Mouse (Mus musculus) cerebellum, postnatal 10 days (tissue): Measurements from ENCODE around the gene Padi4.

Experiments used
- DNase-seq, 2 experiments: peaks; one replicate each; pipeline ENCODE4 v3.0.0; 2021; ENCODE audit warnings: mixed read lengths in 2 of 2

Padi4 gene

GRCm38 (mm10) chr4:140731654-140732053 is 42.4 kb downstream of the Padi4 start:
- DNase-seq, result no peak

- no peak for DNase-seq
These were observed 47.1 kb downstream of the Padi4 start for GRCm38 (mm10) chr4:140726907-140727306.

- no peak for DNase-seq
These were observed 49.3 kb downstream of the Padi4 start for GRCm38 (mm10) chr4:140724739-140725138.

GRCm38 (mm10) chr4:140723801-140724200 is 50.2 kb downstream of the Padi4 start:
- DNase-seq, result peak; percentile 70 to 76

DNA sequence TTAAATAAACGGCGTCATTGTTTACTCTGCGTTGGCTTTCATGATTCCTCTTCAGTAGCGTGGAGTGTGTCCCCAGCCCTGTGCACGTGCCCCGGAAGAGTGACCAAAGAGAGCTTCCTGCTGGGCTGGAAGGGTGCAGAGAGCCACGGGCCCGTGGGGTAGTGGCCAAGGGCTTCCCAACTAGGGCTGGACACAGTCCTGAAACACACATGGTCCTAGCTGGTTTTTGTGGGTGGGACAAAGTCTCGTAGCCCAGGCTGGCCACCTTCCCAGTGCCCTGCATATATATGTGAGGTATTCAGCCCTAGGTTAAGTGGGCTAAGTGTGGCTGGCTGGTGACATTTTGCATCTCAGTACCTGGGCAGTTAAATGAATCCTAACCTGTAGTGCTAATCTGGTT is 50.8 kb downstream of the Padi4 start:
- DNase-seq, result peak in 1 of 2 experiments; percentile 19

GRCm38 (mm10) chr4:140722710-140723109 is 51.3 kb downstream of the Padi4 start:
- peak; percentile 54 to 70 for DNase-seq

DNA sequence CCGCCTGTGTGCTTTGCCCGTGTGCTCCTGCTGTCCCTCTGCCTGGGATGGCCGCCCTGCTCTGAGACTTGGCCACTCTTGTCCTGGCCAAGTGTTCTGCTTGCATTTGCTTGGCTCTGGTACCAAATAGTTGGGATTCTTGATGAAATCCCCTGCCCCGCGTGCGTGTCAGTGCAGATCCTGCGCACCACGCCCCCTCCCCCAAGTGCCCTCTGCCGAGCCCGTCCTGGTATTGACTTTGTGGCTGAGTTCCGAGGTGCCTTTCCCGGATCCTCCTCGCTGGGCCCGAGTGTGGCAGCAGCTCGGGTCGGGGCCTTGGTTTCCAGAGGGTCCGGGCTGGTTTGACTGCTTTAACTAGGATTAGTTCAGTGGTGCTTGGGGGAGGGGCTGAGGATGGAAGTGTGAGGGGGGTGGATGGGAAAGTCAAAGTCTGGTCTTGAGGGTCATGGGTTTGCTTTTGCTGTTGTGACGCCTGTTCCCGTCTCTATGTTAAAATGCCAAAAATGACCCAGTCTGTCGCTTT is 52.0 kb downstream of the Padi4 start:
- DNase-seq, result peak in 1 of 2 experiments; percentile 20

DNA sequence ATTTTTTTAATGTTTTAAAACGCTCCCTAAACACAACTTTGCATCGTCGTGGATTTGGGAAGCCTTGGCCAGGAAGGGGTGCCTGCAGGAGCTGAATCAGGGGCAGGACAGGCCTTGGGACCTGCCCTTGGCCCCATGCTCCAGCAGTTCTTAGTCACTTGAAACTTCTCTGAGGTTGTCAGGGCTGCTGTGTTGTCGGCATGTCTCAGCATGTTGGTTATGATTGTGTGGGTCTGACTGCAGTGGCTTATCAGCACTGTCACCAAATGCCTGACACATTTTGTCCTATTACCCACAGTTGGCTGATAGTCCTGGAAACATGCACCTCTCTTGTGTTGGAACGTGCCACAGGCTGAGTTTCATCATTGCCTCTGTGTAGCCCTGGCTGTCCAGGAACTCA is 53.9 kb downstream of the Padi4 start:
- DNase-seq, result no peak

- no peak for DNase-seq
These were observed 55.6 kb downstream of the Padi4 start for GRCm38 (mm10) chr4:140718436-140718835.

- no peak for DNase-seq
These were observed 57.0 kb downstream of the Padi4 start for GRCm38 (mm10) chr4:140716994-140717393.

GRCm38 (mm10) chr4:140714586-140714985 is 59.5 kb downstream of the Padi4 start:
- DNase-seq, result no peak

DNA sequence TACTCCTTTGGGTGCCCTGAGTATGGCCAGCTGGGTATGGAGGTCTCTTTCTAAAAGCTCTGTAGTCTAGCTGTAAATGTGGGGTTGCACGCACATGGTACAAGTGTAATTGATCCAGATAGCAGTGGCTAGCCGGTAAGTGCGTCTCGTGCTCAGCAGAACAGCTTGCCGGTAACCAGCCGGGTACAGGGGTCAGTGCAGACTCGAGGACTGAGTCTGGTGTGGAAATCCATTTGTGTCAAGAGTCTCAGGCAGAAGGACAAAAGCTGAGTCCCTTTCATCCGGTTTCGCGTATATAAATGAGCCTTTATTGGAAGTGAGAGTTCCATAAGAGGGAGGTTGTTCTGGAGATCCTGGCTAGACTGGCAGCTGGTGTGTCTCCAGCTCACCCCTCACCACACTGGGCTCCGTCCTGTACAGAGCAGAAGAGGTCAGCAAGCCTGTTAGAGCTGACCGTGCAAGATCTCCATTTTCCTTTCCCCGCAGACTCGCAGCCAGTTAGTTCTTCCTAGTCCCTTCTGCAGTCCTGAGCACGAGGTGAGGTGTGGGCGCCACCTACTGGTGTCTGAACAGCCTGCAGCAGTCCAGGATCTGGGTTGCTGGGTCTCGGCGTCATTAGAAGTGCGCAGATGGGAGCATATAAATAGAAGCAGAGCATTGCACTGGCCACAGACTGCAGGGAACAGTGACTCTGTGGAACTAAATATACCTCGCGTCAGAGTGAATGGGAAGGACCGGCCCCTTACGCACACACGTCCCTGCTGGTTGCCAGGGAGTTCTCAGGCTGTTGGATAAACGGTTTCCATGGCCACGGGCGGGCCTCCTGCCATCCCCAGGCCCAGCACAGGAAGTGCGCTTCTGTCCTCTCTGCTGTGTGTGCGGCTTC is 60.3 kb downstream of the Padi4 start:
- DNase-seq, result peak; percentile 98

- peak; percentile 37 to 49 for DNase-seq
These were observed 62.7 kb downstream of the Padi4 start for GRCm38 (mm10) chr4:140711360-140711759.

- DNase-seq, result no peak
These were observed 63.3 kb downstream of the Padi4 start for GRCm38 (mm10) chr4:140710781-140711180.

GRCm38 (mm10) chr4:140709617-140710016 is 64.4 kb downstream of the Padi4 start:
- DNase-seq, result no peak

DNA sequence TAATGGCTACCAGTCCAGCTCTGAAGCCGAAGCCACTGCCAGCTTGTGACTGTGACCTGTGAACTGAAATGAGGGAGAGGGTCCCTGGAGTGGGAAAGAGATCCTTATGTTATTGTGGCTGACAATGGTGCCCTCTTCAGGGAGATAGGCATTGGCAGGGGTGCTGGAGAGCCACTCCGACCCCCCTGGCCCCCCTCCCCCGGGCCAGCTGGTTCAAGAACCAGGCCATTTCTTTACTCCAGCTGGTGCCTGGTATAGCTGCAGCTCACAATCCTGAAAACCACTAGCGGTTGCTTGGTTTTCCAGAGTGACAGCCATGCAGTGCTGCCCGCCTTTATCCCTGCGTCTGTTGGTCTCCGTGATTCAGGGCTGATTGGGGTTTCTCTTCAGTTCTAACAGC is 64.9 kb downstream of the Padi4 start:
- DNase-seq, result peak; percentile 40 to 43

- DNase-seq, result no peak
These were observed 65.6 kb downstream of the Padi4 start for GRCm38 (mm10) chr4:140708297-140708927.

- no peak for DNase-seq
These were observed 66.4 kb downstream of the Padi4 start for GRCm38 (mm10) chr4:140707615-140708014.

GRCm38 (mm10) chr4:140704166-140704565 is 69.9 kb downstream of the Padi4 start:
- peak in 1 of 2 experiments; percentile 60 for DNase-seq

GRCm38 (mm10) chr4:140703636-140704035 is 70.4 kb downstream of the Padi4 start:
- no peak for DNase-seq

DNA sequence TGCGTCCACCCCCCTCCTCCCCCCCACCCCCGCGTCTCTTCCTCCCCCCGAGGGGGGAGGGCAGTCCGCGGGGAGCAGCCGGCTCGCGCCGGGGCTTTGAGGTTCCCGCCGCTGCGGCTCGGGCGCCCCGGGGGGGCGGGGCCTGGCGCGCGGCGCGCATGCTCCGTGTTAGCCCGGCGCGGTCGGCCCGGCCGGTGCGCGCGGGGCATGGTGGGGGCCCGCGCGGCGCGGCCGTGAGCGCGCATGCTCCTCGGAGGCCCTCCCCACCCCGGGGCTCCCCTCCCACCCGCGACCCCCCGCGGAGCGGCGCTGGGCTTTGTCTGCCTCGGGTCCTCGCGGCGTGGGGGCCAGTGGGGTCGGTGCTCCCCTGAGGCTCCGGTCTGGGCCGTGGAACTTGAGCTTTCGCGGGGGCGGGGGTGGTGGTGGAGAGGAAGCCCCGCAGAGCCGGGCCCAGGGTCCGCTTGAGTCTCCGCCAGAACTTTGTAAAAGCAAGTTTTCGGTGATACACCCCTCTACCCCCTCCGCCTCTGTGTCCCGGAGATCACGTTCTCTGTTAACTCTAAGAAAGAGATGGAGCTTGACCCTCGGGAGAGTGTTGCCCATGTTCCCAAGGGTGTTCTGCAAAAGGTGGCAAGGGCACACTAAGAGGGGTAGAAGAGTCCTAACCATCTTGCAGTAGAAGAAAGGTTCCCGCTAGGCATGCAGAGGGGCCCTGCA is 71.3 kb downstream of the Padi4 start:
- DNase-seq, result peak; percentile 76 to 86

GRCm38 (mm10) chr4:140701716-140702561 is 72.1 kb downstream of the Padi4 start:
- peak; percentile 53 to 57 for DNase-seq
